Mouse (Mus musculus): ENCODE measurements at regions not wholly inside any gene's neighbourhood (a gene's known extent, or its start where the extent isn't known, plus 50 kb on each side); places are given as distances from the start of the nearest gene placed in this dataset.

DNA sequence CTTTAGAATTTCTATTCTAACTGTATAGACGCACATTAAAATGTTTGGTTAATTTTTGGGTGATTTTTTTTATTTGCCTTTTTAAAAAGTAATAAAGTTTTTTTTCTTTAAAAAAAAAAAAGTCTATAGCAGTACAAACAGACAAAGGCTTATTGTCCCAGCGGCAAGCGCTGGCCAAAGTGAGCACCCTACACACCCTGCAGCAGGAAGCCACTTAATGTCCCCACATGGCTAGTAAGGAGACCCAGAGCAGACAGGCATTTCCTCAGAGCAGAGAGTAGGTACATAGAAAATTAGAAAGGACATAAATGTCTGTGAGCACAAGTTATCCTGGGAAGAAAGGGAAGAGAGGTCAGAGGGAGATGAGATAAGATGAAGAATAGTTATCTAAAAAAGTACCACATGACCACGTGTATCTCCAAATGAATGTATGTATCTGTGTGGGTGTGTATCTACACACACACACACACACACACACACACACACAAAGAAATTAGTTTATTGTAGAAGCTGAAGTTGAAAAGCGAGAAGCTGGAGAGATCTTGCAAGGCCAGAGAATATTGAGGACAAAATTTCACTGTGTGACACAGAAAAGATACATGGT lies 50.7 kb upstream of the Gadd45a start:
- in situ Hi-C loops (cut with MboI, MseI) = no loop called here

DNA sequence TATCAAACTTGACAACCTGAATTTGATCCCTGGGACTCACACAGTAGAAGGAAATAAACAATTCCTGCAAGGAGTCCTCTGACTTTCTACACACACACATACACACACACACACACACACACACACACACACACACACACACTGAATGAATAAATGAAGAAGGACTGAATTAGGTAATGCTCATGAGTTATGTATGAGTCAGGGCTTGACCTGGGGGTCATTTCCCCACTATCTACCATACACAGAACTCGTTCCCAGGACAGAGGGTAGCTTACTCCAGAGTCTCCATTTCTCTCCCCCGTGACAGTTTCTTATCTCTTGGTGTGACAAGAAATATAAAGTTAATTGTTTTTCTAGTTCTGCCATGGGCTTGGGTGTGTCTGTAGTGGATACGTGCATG lies 50.1 kb upstream of the Gadd45a start:
- in situ Hi-C loops (cut with MboI, MseI) = no loop called here
